Mouse (Mus musculus) heart, postnatal 0 days (tissue): Measurements from ENCODE around the gene Med7. TPM values are rescaled to one million over a fixed set of nuclear protein-coding genes. Genes with fewer than 3 reads are reported as not detected.

Source experiments
- ATAC-seq: fragments of 200-750 bp; cut with Nextera tagmentation; 2 replicates; pipeline ENCODE4 v1.8.0; 2017; ENCODE audit warnings: low read depth, moderate number of reproducible peaks, moderate library complexity; ENCODE audit not compliant: insufficient read depth
- DNase-seq: peaks from one replicate; pipeline ENCODE4 v3.0.0-alpha.2; 2016; ENCODE audit warnings: low spot score
- H3K27ac ChIP-seq: fragments of 300-500 bp; sonication (generic); 2 replicates; pipeline ENCODE4 v1.5.1; 2014; ENCODE audit warnings: low read depth, mild to moderate bottlenecking
- H3K27me3 ChIP-seq: fragments of 300-500 bp; sonication (generic); 2 replicates; pipeline ENCODE4 v1.6.1; 2014; ENCODE audit warnings: low read length, mixed read lengths; ENCODE audit not compliant: control insufficient read depth, insufficient read depth
- H3K36me3 ChIP-seq: fragments of 300-500 bp; sonication (generic); replicated peaks from 2 replicates; pipeline ENCODE4 v1.6.1; 2014; ENCODE audit warnings: low read length, mixed read lengths; ENCODE audit not compliant: control insufficient read depth, insufficient read depth
- H3K4me1 ChIP-seq: fragments of 300-500 bp; sonication (generic); 2 replicates; pipeline ENCODE4 v1.6.1; 2014; ENCODE audit warnings: antibody characterized with exemption; ENCODE audit not compliant: control insufficient read depth, insufficient read depth
- H3K4me2 ChIP-seq: fragments of 300-500 bp; sonication (generic); 2 replicates; pipeline ENCODE4 v1.6.1; 2014; ENCODE audit warnings: low read depth, mild to moderate bottlenecking, low read length, moderate library complexity
- H3K4me3 ChIP-seq: fragments of 300-500 bp; sonication (generic); 2 replicates; pipeline ENCODE4 v1.5.1; 2014; ENCODE audit warnings: low read depth, low read length
- H3K9ac ChIP-seq: fragments of 300-500 bp; sonication (generic); replicated peaks from 2 replicates; pipeline ENCODE4 v1.6.1; 2014; ENCODE audit warnings: low read depth, low read length, mixed read lengths
- H3K9me3 ChIP-seq: fragments of 300-500 bp; sonication (generic); replicated peaks from 2 replicates; pipeline ENCODE4 v1.6.1; 2016; ENCODE audit warnings: low read length; ENCODE audit not compliant: control insufficient read depth
- CTCF ChIP-seq: IDR thresholded peaks from 2 replicates; pipeline ENCODE4 v1.5.1; 2016; ENCODE audit warnings: antibody characterized with exemption, control low read depth, low read depth
- EP300 ChIP-seq: IDR thresholded peaks from 2 replicates; pipeline ENCODE4 v1.6.1; 2016; ENCODE audit warnings: antibody characterized with exemption, low read depth
- WGBS: fragments of 180-500 bp; shearing (Covaris S2); extraction: QIAGEN DNeasy Blood & Tissue Kit; methylation state at CpG from one replicate; pipeline ENCODE4 v1.1.7; 2014; 5-methylcytosine and 5-hydroxymethylcytosine counted together
- polyA plus RNA-seq: library from polyadenylated mRNA; unstranded; fragments of >200 nt; fragmentation: Nextera tagmentation; extraction: Ambion mirVana; gene quantifications from 2 replicates; pipeline ENCODE4 v1.2.1, GENCODE M21; 2015
- total RNA-seq: library from RNA; depleted of rRNA; stranded (reverse); fragments of >200 nt; gene quantifications from 2 replicates; pipeline ENCODE4 v1.2.3, GENCODE M21; 2014; ENCODE audit warnings: low replicate concordance

The Med7 gene
- total and polyA plus RNA-seq, 2 experiments from 2014 or later: 7.2 to 44.0 TPM

- Histone ChIP-seq H3K27me3 (no peaks in the 10 kb centered on the region), H3K9me3 (no peaks in the 10 kb centered on the region), H3K4me3 (no peak overlapping the region), H3K4me1 (no peaks in the 10 kb centered on the region; the same call in 1 of the 2 replicates), H3K9ac (no peak overlapping the region), H3K4me2 (no peak overlapping the region), H3K27ac (no peak overlapping the region), H3K36me3 (no peaks in the 10 kb centered on the region)
- DNase-seq (no peak), ATAC-seq (no peak)
- WGBS: 52% methylated on average over 2 of the region's 2 CpGs
- TF ChIP-seq CTCF (no peak), EP300 (no peak)
These were observed 38.8 kb upstream of the Med7 start for GRCm38 (mm10) chr11:46397900-46398299.

DNA sequence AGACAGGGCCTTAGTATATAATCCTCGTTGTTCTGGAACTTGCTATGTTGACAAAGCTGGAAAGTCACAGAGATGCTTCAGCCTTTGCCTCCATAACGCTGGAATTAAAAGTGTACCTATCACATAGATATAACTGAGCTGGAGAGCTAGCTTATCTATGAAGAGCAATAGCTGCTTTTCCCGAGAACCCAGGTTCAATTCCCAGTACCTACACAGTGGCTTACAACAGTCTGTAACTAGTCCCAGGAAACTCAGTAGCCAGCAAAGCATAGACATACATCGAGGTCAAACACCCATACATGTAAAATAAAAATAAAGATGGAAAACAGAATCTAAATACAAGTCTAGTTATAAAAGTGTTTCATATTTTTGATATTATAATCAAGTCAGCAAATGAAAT lies 38.3 kb upstream of the Med7 start:
- DNase-seq (no peak), ATAC-seq (no peak)
- no peak overlapping the region for H3K27ac ChIP-seq
- no peaks in the 10 kb centered on the region; the same call in 1 of the 2 replicates for H3K4me1 ChIP-seq
- no peak overlapping the region for H3K4me3 ChIP-seq
- H3K27me3 ChIP-seq: no peaks in the 10 kb centered on the region
- H3K9me3 ChIP-seq: no peaks in the 10 kb centered on the region
- H3K9ac ChIP-seq: no peak overlapping the region
- WGBS: 70% methylated on average over 4 of the region's 4 CpGs
- TF ChIP-seq EP300 (no peak), CTCF (no peak)
- H3K4me2 ChIP-seq: no peak overlapping the region
- H3K36me3 ChIP-seq: no peaks in the 10 kb centered on the region

DNA sequence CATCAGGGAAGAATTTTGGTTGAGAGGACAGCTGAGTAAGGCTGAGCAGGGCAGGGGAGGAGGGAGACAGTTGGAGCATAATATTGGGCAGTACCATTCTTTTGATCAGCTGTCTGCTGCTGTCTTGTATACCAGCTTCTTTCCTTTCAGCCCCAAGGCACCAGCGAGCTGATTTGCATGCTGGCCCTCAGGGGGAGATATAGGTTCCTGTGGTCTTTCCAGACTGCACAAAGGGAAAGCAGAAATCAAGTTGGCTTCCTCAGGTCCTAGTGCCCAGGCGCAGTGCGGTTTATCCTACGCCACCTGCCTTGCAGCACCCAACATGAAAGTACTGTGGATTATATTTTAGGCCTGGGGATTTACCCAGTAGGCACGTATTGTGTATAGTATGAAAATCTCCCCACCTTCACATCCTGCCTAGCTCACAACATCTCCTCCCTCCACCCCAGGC lies 37.8 kb upstream of the Med7 start:
- TF ChIP-seq CTCF (no peak), EP300 (no peak)
- H3K9ac ChIP-seq: no peak overlapping the region
- H3K27ac ChIP-seq: no peak overlapping the region
- H3K9me3 ChIP-seq: no peaks in the 10 kb centered on the region
- DNase-seq (no peak), ATAC-seq (no peak)
- H3K4me1 ChIP-seq: no peaks in the 10 kb centered on the region; the same call in 1 of the 2 replicates
- H3K36me3 ChIP-seq: no peaks in the 10 kb centered on the region
- WGBS: 59% methylated on average over 5 of the region's 5 CpGs
- H3K4me3 ChIP-seq: no peak overlapping the region
- no peak overlapping the region for H3K4me2 ChIP-seq
- H3K27me3 ChIP-seq: no peaks in the 10 kb centered on the region

DNA sequence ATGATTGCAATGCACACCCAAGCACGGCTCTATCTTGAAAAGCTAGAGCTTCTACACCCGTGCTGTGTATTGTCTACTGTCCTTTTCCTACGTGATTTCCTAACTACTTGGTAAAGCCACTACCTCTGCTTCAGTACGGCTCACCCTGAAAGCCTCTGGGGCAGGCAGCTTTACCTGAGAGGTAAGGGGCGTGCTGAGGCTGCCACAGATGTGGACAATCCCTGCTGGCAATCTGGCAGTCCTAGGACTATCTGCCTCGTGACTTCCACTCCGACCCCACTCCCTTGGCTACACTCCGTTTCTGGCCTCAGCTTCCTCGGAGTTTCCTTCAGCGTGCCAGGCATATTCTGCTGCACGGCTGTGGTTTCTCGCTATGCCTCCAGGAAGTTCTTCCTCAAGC lies 35.2 kb upstream of the Med7 start:
- Histone ChIP-seq H3K4me3 (no peak overlapping the region), H3K4me2 (no peak overlapping the region), H3K36me3 (no peaks in the 10 kb centered on the region), H3K4me1 (no peaks in the 10 kb centered on the region), H3K27ac (no peak overlapping the region), H3K9ac (no peak overlapping the region), H3K9me3 (no peaks in the 10 kb centered on the region), H3K27me3 (no peaks in the 10 kb centered on the region)
- 73% methylated on average over 12 of the region's 12 CpGs for WGBS
- ATAC-seq (no peak), DNase-seq (no peak)
- no peak for TF ChIP-seq CTCF
- no peak for TF ChIP-seq EP300

DNA sequence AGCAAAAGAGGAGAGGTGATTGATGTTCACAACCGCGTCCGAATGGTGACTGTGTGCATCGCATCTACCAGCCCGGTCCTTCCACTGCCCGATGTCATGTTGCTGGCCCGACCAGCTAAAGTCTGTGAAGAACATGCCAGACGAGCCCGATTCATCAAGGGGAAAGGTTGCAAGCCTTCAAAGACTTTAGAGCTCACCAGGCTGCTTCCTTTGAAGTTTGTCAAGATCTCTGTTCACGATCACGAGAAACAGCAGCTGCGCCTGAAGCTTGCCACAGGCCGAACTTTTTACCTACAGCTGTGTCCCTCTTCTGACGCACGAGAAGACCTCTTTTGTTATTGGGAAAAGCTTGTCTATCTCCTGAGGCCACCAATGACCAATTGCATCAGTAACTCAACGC lies 31.7 kb upstream of the Med7 start:
- H3K9me3 ChIP-seq: no peaks in the 10 kb centered on the region
- no peaks in the 10 kb centered on the region for H3K4me1 ChIP-seq
- H3K4me2 ChIP-seq: no peak overlapping the region
- DNase-seq (no peak), ATAC-seq (no peak)
- 82% methylated on average over 16 of the region's 16 CpGs for WGBS
- H3K9ac ChIP-seq: no peak overlapping the region
- H3K27ac ChIP-seq: no peak overlapping the region
- H3K36me3 ChIP-seq: no peaks in the 10 kb centered on the region
- H3K4me3 ChIP-seq: no peak overlapping the region
- H3K27me3 ChIP-seq: no peaks in the 10 kb centered on the region
- no peak for TF ChIP-seq CTCF
- no peak for TF ChIP-seq EP300

- H3K4me3 ChIP-seq: no peak overlapping the region
- TF ChIP-seq CTCF (no peak), EP300 (no peak)
These were observed 30.0 kb upstream of the Med7 start for GRCm38 (mm10) chr11:46406721-46407120.

More at GRCm38 (mm10) chr11:46406721-46407120, 30.0 kb upstream of the Med7 start:
- Histone ChIP-seq H3K9me3 (no peaks in the 10 kb centered on the region), H3K27me3 (no peaks in the 10 kb centered on the region), H3K27ac (no peak overlapping the region), H3K4me2 (peak overlapping the region; percentile 8; the same call in 1 of the 2 replicates), H3K9ac (no peak overlapping the region), H3K4me1 (no peaks in the 10 kb centered on the region), H3K36me3 (no peaks in the 10 kb centered on the region)
- DNase-seq: no peak
- whole genome bisulfite sequencing: 33% methylated on average over 10 of the region's 10 CpGs
- ATAC-seq: no peak
